Mouse (Mus musculus): ENCODE measurements around the gene Tbc1d10a. TPM values are rescaled to one million over a fixed set of nuclear protein-coding genes. Genes with fewer than 3 reads are reported as not detected.

Gene Tbc1d10a
- polyA plus RNA-seq, 1 experiment: 19.9 TPM

- Histone ChIP-seq H3K36me3 (ENCODE audit: control insufficient read depth, insufficient read depth, low read length, poor library complexity, severe bottlenecking) (no peaks in the 10 kb centered on the region), H3K4me1 (ENCODE audit: control insufficient read depth, insufficient read depth, low read length) (peaks cover 7% of the 10 kb centered on the region), H3K27ac (ENCODE audit: insufficient read depth, low read length) (no peak overlapping the region), H3K27me3 (ENCODE audit: control insufficient read depth, insufficient read depth, low read length, poor library complexity, severe bottlenecking) (no peaks in the 10 kb centered on the region), H3K9me3 (replicated peaks; ENCODE audit: control insufficient read depth, insufficient read depth, low read length, poor library complexity, severe bottlenecking) (no peaks in the 10 kb centered on the region), H3K9ac (ENCODE audit: low read depth, poor library complexity, severe bottlenecking) (peak overlapping the region; percentile 41), H3K4me3 (ENCODE audit: low read depth, low read length) (no peak overlapping the region)
- TF ChIP-seq POLR2A (IDR thresholded peaks at IDR 0.05; ENCODE audit: insufficient read depth, low read length) (no peak), CTCF (IDR thresholded peaks at IDR 0.05; ENCODE audit: low read depth, low read length) (no peak), EP300 (IDR thresholded peaks at IDR 0.05; ENCODE audit: insufficient read depth, low read depth, low read length) (no peak)
Observed at GRCm38 (mm10) chr11:4239691-4240090, 53.1 kb downstream of the Tbc1d10a start.

- H3K4me1 ChIP-seq (ENCODE audit: control insufficient read depth, insufficient read depth, low read length): peaks cover 7% of the 10 kb centered on the region
- H3K27ac ChIP-seq (ENCODE audit: insufficient read depth, low read length): no peak overlapping the region
- H3K9ac ChIP-seq (ENCODE audit: low read depth, poor library complexity, severe bottlenecking): peak overlapping the region; percentile 41
- H3K4me3 ChIP-seq (ENCODE audit: low read depth, low read length): no peak overlapping the region
- H3K9me3 ChIP-seq (replicated peaks; ENCODE audit: control insufficient read depth, insufficient read depth, low read length, poor library complexity, severe bottlenecking): no peaks in the 10 kb centered on the region
- TF ChIP-seq CTCF (IDR thresholded peaks at IDR 0.05; ENCODE audit: low read depth, low read length) (no peak), POLR2A (IDR thresholded peaks at IDR 0.05; ENCODE audit: insufficient read depth, low read length) (no peak), EP300 (IDR thresholded peaks at IDR 0.05; ENCODE audit: insufficient read depth, low read depth, low read length) (no peak)
- H3K36me3 ChIP-seq (ENCODE audit: control insufficient read depth, insufficient read depth, low read length, poor library complexity, severe bottlenecking): no peaks in the 10 kb centered on the region
- H3K27me3 ChIP-seq (ENCODE audit: control insufficient read depth, insufficient read depth, low read length, poor library complexity, severe bottlenecking): no peaks in the 10 kb centered on the region
Observed at GRCm38 (mm10) chr11:4240151-4240550, 53.6 kb downstream of the Tbc1d10a start.

- Histone ChIP-seq H3K27ac (ENCODE audit: insufficient read depth, low read length) (no peak overlapping the region), H3K9me3 (replicated peaks; ENCODE audit: control insufficient read depth, insufficient read depth, low read length, poor library complexity, severe bottlenecking) (no peaks in the 10 kb centered on the region), H3K4me3 (ENCODE audit: low read depth, low read length) (no peak overlapping the region), H3K9ac (ENCODE audit: low read depth, poor library complexity, severe bottlenecking) (peak overlapping the region; percentile 27; the same call in 1 of the 2 replicates), H3K4me1 (ENCODE audit: control insufficient read depth, insufficient read depth, low read length) (peaks cover 9% of the 10 kb centered on the region), H3K27me3 (ENCODE audit: control insufficient read depth, insufficient read depth, low read length, poor library complexity, severe bottlenecking) (no peaks in the 10 kb centered on the region), H3K36me3 (ENCODE audit: control insufficient read depth, insufficient read depth, low read length, poor library complexity, severe bottlenecking) (no peaks in the 10 kb centered on the region)
- TF ChIP-seq EP300 (IDR thresholded peaks at IDR 0.05; ENCODE audit: insufficient read depth, low read depth, low read length) (no peak), POLR2A (IDR thresholded peaks at IDR 0.05; ENCODE audit: insufficient read depth, low read length) (no peak), CTCF (IDR thresholded peaks at IDR 0.05; ENCODE audit: low read depth, low read length) (no peak)
Observed at GRCm38 (mm10) chr11:4241180-4241579, 54.6 kb downstream of the Tbc1d10a start.

- H3K4me1 ChIP-seq (ENCODE audit: control insufficient read depth, insufficient read depth, low read length): peaks cover 9% of the 10 kb centered on the region
- H3K27me3 ChIP-seq (ENCODE audit: control insufficient read depth, insufficient read depth, low read length, poor library complexity, severe bottlenecking): no peaks in the 10 kb centered on the region
- H3K36me3 ChIP-seq (ENCODE audit: control insufficient read depth, insufficient read depth, low read length, poor library complexity, severe bottlenecking): no peaks in the 10 kb centered on the region
- H3K27ac ChIP-seq (ENCODE audit: insufficient read depth, low read length): peak overlapping the region; percentile 89
- H3K9me3 ChIP-seq (replicated peaks; ENCODE audit: control insufficient read depth, insufficient read depth, low read length, poor library complexity, severe bottlenecking): no peaks in the 10 kb centered on the region; the same call in 1 of the 2 replicates
- H3K9ac ChIP-seq (ENCODE audit: low read depth, poor library complexity, severe bottlenecking): peak overlapping the region; percentile 48
- peak overlapping the region; percentile 32 for H3K4me3 ChIP-seq (ENCODE audit: low read depth, low read length)
- 0 out of 2 replicates have a peak, but pooled peaks have one; percentile 11 for TF ChIP-seq EP300 (IDR thresholded peaks at IDR 0.05; ENCODE audit: insufficient read depth, low read depth, low read length)
- no peak for TF ChIP-seq CTCF (IDR thresholded peaks at IDR 0.05; ENCODE audit: low read depth, low read length)
Observed at GRCm38 (mm10) chr11:4246126-4246525, 59.5 kb downstream of the Tbc1d10a start.

GRCm38 (mm10) chr11:4246623-4247022 is 60.0 kb downstream of the Tbc1d10a start:
- Histone ChIP-seq H3K9ac (ENCODE audit: low read depth, poor library complexity, severe bottlenecking) (peak overlapping the region; percentile 52; the same call in 1 of the 2 replicates), H3K27ac (ENCODE audit: insufficient read depth, low read length) (peak overlapping the region; percentile 86)
- TF ChIP-seq EP300 (IDR thresholded peaks at IDR 0.05; ENCODE audit: insufficient read depth, low read depth, low read length): no peak
- no peak for TF ChIP-seq CTCF (IDR thresholded peaks at IDR 0.05; ENCODE audit: low read depth, low read length)
- TF ChIP-seq POLR2A (IDR thresholded peaks at IDR 0.05; ENCODE audit: insufficient read depth, low read length): no peak

GRCm38 (mm10) chr11:4247201-4247959 is 60.8 kb downstream of the Tbc1d10a start:
- no peaks in the 10 kb centered on the region for H3K36me3 ChIP-seq (ENCODE audit: control insufficient read depth, insufficient read depth, low read length, poor library complexity, severe bottlenecking)
- H3K27me3 ChIP-seq (ENCODE audit: control insufficient read depth, insufficient read depth, low read length, poor library complexity, severe bottlenecking): no peaks in the 10 kb centered on the region
- TF ChIP-seq POLR2A (IDR thresholded peaks at IDR 0.05; ENCODE audit: insufficient read depth, low read length) (no peak), EP300 (IDR thresholded peaks at IDR 0.05; ENCODE audit: insufficient read depth, low read depth, low read length) (peak; percentile 33; the same call in 1 of the 2 replicates), CTCF (IDR thresholded peaks at IDR 0.05; ENCODE audit: low read depth, low read length) (no peak)
- H3K4me1 ChIP-seq (ENCODE audit: control insufficient read depth, insufficient read depth, low read length): peaks cover 12% of the 10 kb centered on the region
- H3K4me3 ChIP-seq (ENCODE audit: low read depth, low read length): no peak overlapping the region
- H3K9ac ChIP-seq (ENCODE audit: low read depth, poor library complexity, severe bottlenecking): 0 out of 2 replicates have a peak overlapping the region, but pooled peaks have one; percentile 16
- H3K27ac ChIP-seq (ENCODE audit: insufficient read depth, low read length): peak overlapping the region; percentile 76
- H3K9me3 ChIP-seq (replicated peaks; ENCODE audit: control insufficient read depth, insufficient read depth, low read length, poor library complexity, severe bottlenecking): no peaks in the 10 kb centered on the region; the same call in 1 of the 2 replicates

More at GRCm38 (mm10) chr11:4246623-4247022, 60.0 kb downstream of the Tbc1d10a start:
- H3K27me3 ChIP-seq (ENCODE audit: control insufficient read depth, insufficient read depth, low read length, poor library complexity, severe bottlenecking): no peaks in the 10 kb centered on the region
- H3K4me3 ChIP-seq (ENCODE audit: low read depth, low read length): no peak overlapping the region
- no peaks in the 10 kb centered on the region for H3K36me3 ChIP-seq (ENCODE audit: control insufficient read depth, insufficient read depth, low read length, poor library complexity, severe bottlenecking)
- H3K9me3 ChIP-seq (replicated peaks; ENCODE audit: control insufficient read depth, insufficient read depth, low read length, poor library complexity, severe bottlenecking): no peaks in the 10 kb centered on the region; the same call in 1 of the 2 replicates
- peaks cover 9% of the 10 kb centered on the region for H3K4me1 ChIP-seq (ENCODE audit: control insufficient read depth, insufficient read depth, low read length)
